Mouse (Mus musculus) liver, embryonic 11.5 days (tissue): ENCODE data around the gene Ski. TPM values are rescaled to one million over a fixed set of nuclear protein-coding genes. Genes with fewer than 3 reads are reported as not detected.
"Not testable (repeated sequence)": the region's sequence is repeated elsewhere in the genome, so short reads cannot be mapped to it uniquely, and the experiment has no call there.

ENCODE experiments used
- ATAC-seq: fragments of 200-750 bp; cut with Nextera tagmentation; replicated peaks from 2 replicates; pipeline ENCODE4 v1.8.0; 2017; ENCODE audit warnings: moderate number of reproducible peaks, mild to moderate bottlenecking, moderate TSS enrichment, moderate library complexity; ENCODE audit not compliant: low FRiP score
- DNase-seq: peaks from one replicate; pipeline ENCODE4 v3.0.0-alpha.2; 2017; ENCODE audit warnings: low spot score
- H3K27ac ChIP-seq: fragments of 300-500 bp; sonication (generic); 2 replicates; pipeline ENCODE4 v1.5.1; 2014; ENCODE audit warnings: mild to moderate bottlenecking, low read depth, low read length, control low read depth
- H3K27me3 ChIP-seq: fragments of 300-500 bp; sonication (generic); replicated peaks from 2 replicates; pipeline ENCODE4 v1.6.1; 2014; ENCODE audit warnings: low read length, mixed read lengths; ENCODE audit not compliant: control insufficient read depth, insufficient read depth
- H3K36me3 ChIP-seq: fragments of 300-500 bp; sonication (generic); 2 replicates; pipeline ENCODE4 v1.6.1; 2014; ENCODE audit warnings: mild to moderate bottlenecking, low read length, moderate library complexity, mixed read lengths; ENCODE audit not compliant: control insufficient read depth, insufficient read depth
- H3K4me1 ChIP-seq: fragments of 300-500 bp; sonication (generic); replicated peaks from 2 replicates; pipeline ENCODE4 v1.6.1; 2014; ENCODE audit warnings: low read length, mixed read lengths; ENCODE audit not compliant: control insufficient read depth, insufficient read depth
- H3K4me2 ChIP-seq: fragments of 300-500 bp; sonication (generic); 2 replicates; pipeline ENCODE4 v1.6.1; 2014; ENCODE audit warnings: mild to moderate bottlenecking, control low read depth, moderate library complexity
- H3K4me3 ChIP-seq: fragments of 300-500 bp; sonication (generic); 2 replicates; pipeline ENCODE4 v1.5.1; 2014; ENCODE audit warnings: low read depth, low read length, control low read depth
- H3K9ac ChIP-seq: fragments of 300-500 bp; sonication (generic); 2 replicates; pipeline ENCODE4 v1.6.1; 2014; ENCODE audit warnings: low read depth, low read length, control low read depth
- H3K9me3 ChIP-seq: fragments of 300-500 bp; sonication (generic); 2 replicates; pipeline ENCODE4 v1.6.1; 2016; ENCODE audit warnings: low read length, inconsistent platforms, mixed read lengths; ENCODE audit not compliant: control insufficient read depth
- WGBS: fragments of 180-500 bp; shearing (Covaris S2); extraction: QIAGEN DNeasy Blood & Tissue Kit; methylation state at CpG from one replicate; pipeline ENCODE4 v1.1.7; 2014; 5-methylcytosine and 5-hydroxymethylcytosine counted together
- polyA plus RNA-seq: library from polyadenylated mRNA; unstranded; fragments of >200 nt; fragmentation: Nextera tagmentation; extraction: Ambion mirVana; gene quantifications from 2 replicates; pipeline ENCODE4 v1.2.1, GENCODE M21; 2014

Ski gene
- polyA plus RNA-seq, 1 experiment from 2014 or later, result 9.8 TPM

GRCm38 (mm10) chr4:155249648-155250351 is 27.4 kb upstream of the Ski start, which contains the start of gene Faap20:
Faap20 (plus strand) TSS chr4:155249802.
- H3K27me3 ChIP-seq, result no peaks in the 10 kb centered on the region
- H3K36me3 ChIP-seq, result no peaks in the 10 kb centered on the region
- ATAC-seq (peak; percentile 87), DNase-seq (peak; percentile 94)
- H3K9ac ChIP-seq, result peak within 1 kb of the TSS; percentile 79
- H3K9me3 ChIP-seq, result no peaks in the 10 kb centered on the region
- peak within 1 kb of the TSS; percentile 91 for H3K4me2 ChIP-seq
- H3K27ac ChIP-seq, result peak within 1 kb of the TSS; percentile 96
- H3K4me3 ChIP-seq, result peak within 1 kb of the TSS; percentile 64
- H3K4me1 ChIP-seq, result peaks cover 9% of the 10 kb centered on the region
- WGBS, result under 1% methylated on average over 56 of the region's 58 CpGs

GRCm38 (mm10) chr4:155249257-155249647 is 26.9 kb upstream of the Ski start:
- 1% methylated on average over 9 of the region's 9 CpGs for WGBS

GRCm38 (mm10) chr4:155248054-155248453 is 25.7 kb upstream of the Ski start:
- not testable (repeated sequence) for H3K27me3 ChIP-seq, H3K4me1 ChIP-seq, H3K27ac ChIP-seq, ATAC-seq, H3K4me2 ChIP-seq, H3K9me3 ChIP-seq, DNase-seq, H3K4me3 ChIP-seq, H3K9ac ChIP-seq, H3K36me3 ChIP-seq
- WGBS, result 81% methylated on average over 3 of the region's 3 CpGs

More at GRCm38 (mm10) chr4:155249257-155249647, 26.9 kb upstream of the Ski start:
- H3K4me3 ChIP-seq, result peak overlapping the region; percentile 64
- H3K36me3 ChIP-seq, result no peaks in the 10 kb centered on the region
- H3K27me3 ChIP-seq, result no peaks in the 10 kb centered on the region
- peak overlapping the region; percentile 79 for H3K9ac ChIP-seq
- peak; percentile 85 for DNase-seq
- peak overlapping the region; percentile 91 for H3K4me2 ChIP-seq
- peak overlapping the region; percentile 96 for H3K27ac ChIP-seq
- ATAC-seq, result peak; percentile 71
- no peaks in the 10 kb centered on the region for H3K9me3 ChIP-seq
- peaks cover 9% of the 10 kb centered on the region for H3K4me1 ChIP-seq

GRCm38 (mm10) chr4:155246691-155247105 is 24.3 kb upstream of the Ski start:
- 76% methylated on average over 12 of the region's 12 CpGs for WGBS

GRCm38 (mm10) chr4:155245770-155246492 is 23.5 kb upstream of the Ski start:
- no peak overlapping the region for H3K4me3 ChIP-seq
- no peak overlapping the region for H3K9ac ChIP-seq
- DNase-seq (no peak), ATAC-seq (no peak)
- H3K9me3 ChIP-seq, result no peaks in the 10 kb centered on the region
- no peak overlapping the region for H3K4me2 ChIP-seq
- 59% methylated on average over 6 of the region's 6 CpGs for WGBS
- no peaks in the 10 kb centered on the region; the same call in 1 of the 2 replicates for H3K27me3 ChIP-seq
- peaks cover 5% of the 10 kb centered on the region; the same call in 1 of the 2 replicates for H3K4me1 ChIP-seq
- H3K27ac ChIP-seq, result no peak overlapping the region
- H3K36me3 ChIP-seq, result no peaks in the 10 kb centered on the region

More at GRCm38 (mm10) chr4:155246691-155247105, 24.3 kb upstream of the Ski start:
- Histone ChIP-seq H3K4me3 (no peak overlapping the region), H3K4me2 (no peak overlapping the region), H3K27me3 (no peaks in the 10 kb centered on the region; the same call in 1 of the 2 replicates), H3K9ac (no peak overlapping the region), H3K27ac (no peak overlapping the region), H3K36me3 (no peaks in the 10 kb centered on the region), H3K4me1 (peaks cover 5% of the 10 kb centered on the region), H3K9me3 (no peaks in the 10 kb centered on the region)
- DNase-seq, result no peak
- ATAC-seq, result no peak

DNA sequence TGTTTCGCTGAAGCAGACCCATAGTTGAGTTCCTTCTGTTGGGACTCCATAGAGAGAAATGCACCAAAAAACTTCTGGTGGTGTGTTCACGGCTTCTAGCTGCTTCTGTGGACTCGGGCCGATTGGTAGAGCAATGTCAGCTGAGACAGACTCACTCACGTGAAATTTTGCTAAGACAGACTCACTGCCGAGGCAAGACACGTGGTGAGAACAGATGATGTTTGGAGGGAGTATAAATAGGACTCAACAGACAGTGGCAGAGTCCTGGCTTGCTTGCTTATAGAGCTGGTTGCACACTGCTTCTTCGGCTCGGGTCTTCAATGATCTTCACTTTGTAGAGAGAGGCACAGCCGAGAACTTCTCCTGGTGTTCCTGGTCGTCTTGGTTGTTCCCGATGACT is 20.8 kb upstream of the Ski start:
- Histone ChIP-seq H3K27me3 (no peaks in the 10 kb centered on the region; the same call in 1 of the 2 replicates), H3K4me1 (no peaks in the 10 kb centered on the region), H3K9me3 (no peaks in the 10 kb centered on the region), H3K36me3 (no peaks in the 10 kb centered on the region), H3K27ac (no peak overlapping the region), H3K4me2 (no peak overlapping the region), H3K9ac (no peak overlapping the region), H3K4me3 (no peak overlapping the region)
- ATAC-seq, result no peak
- WGBS, result 83% methylated on average over 12 of the region's 12 CpGs
- DNase-seq, result no peak

DNA sequence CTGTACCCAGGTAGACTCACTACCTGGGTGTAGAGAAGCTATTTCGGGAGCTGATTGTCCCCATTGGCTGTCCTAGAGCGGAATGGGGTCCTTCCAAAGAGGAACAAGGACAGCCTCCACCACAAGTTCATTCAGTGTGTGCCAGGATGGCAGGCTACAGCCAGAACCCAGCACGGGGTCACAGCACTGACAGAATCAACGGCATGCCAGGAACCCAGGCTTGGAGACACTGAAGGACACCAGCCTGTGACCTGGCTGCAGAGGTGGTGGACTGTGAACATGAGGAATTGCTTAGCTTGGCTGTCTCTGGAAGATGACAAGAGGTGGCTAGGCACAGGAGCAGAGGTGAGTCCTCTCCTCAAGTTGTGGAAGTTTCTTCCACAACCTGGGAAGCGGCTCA is 19.9 kb upstream of the Ski start:
- Histone ChIP-seq H3K4me3 (no peak overlapping the region), H3K9me3 (no peaks in the 10 kb centered on the region), H3K27ac (no peak overlapping the region), H3K9ac (no peak overlapping the region), H3K36me3 (no peaks in the 10 kb centered on the region), H3K27me3 (no peaks in the 10 kb centered on the region; the same call in 1 of the 2 replicates), H3K4me1 (0 out of 2 replicates have a peak, but pooled peaks cover 5% of the 10 kb centered on the region), H3K4me2 (no peak overlapping the region)
- ATAC-seq (no peak), DNase-seq (no peak)
- 81% methylated on average over 5 of the region's 5 CpGs for WGBS

GRCm38 (mm10) chr4:155241789-155242188 is 19.4 kb upstream of the Ski start:
- no peaks in the 10 kb centered on the region for H3K9me3 ChIP-seq
- H3K9ac ChIP-seq, result no peak overlapping the region
- H3K4me2 ChIP-seq, result no peak overlapping the region
- no peak overlapping the region for H3K27ac ChIP-seq
- H3K27me3 ChIP-seq, result no peaks in the 10 kb centered on the region; the same call in 1 of the 2 replicates
- 0 out of 2 replicates have a peak, but pooled peaks cover 5% of the 10 kb centered on the region for H3K4me1 ChIP-seq
- DNase-seq, result no peak
- H3K36me3 ChIP-seq, result no peaks in the 10 kb centered on the region
- 76% methylated on average over 9 of the region's 9 CpGs for WGBS
- no peak for ATAC-seq
- no peak overlapping the region for H3K4me3 ChIP-seq
